ENCODE assay signal across 8 mouse cellular contexts in the genomic region with DNA sequence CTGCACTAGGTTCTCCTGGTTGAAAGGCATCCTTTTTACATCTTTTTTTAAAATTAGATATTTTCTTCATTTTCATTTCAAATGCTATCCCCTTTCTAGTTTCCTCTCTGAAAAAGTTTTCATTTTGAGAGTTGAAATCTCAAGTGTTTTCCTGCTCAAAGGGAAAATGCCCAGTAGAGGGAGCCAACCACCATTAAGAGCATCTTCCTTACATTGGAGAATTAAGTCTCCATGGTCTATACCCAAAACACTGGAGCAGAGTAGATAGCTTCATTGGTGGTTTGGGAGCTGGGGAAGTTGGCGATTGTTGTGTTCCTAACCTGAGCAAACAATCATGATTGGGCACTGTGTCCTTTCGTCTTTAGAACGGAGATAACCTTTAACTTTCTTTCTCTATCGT.
DNase-seq lines count a peak whose midpoint lies in the region; ATAC-seq and TF ChIP-seq lines count a peak whose summit lies in the region.
"Had no signal": no experiment of that assay in that cellular context is flagged by ENCODE, and none has a peak within 500 bp of the region (broad histone marks: within the 10 kb centered on the region; RNA-seq: fewer than 3 reads in every experiment).

No protein-coding gene starts in this region.

- peak; percentile 57 for DNase-seq in kidney, adult 9 months
- DNase-seq in Patski (ENCODE audit: low read depth, low spot score): no peak
- DNase-seq in cerebellum, adult 9-11 months: peak; percentile 9
- peak; percentile 39 for DNase-seq in layer of hippocampus, adult 11-12 months (ENCODE audit: low spot score)
- DNase-seq in right cerebral cortex, postnatal 4 days: peak; percentile 27
- DNase-seq in ovary, postnatal 36 days (ENCODE audit: low spot score): no peak

- no peaks in the 10 kb centered on the region for H3K36me3 ChIP-seq in kidney, embryonic 16.5 days (ENCODE audit: insufficient read depth, low read length)

- CTCF ChIA-PET in Patski (lab: Charles Lee): interaction anchor here (1.0 to 1.7 kb wide), 5 partner anchors 302 to 1061 kb away, joined by 3 to 5 read pairs (median 4); no protein-coding TSS in a partner anchor

- H3K9me3 ChIP-seq in kidney, embryonic 16.5 days (ENCODE audit: low read length): no peaks in the 10 kb centered on the region
- H3K9me3 ChIP-seq: megakaryocyte, embryonic 14.5 days had no signal

- no peak for ATAC-seq in kidney, embryonic 16.5 days (ENCODE audit: low FRiP score, low TSS enrichment)
- ATAC-seq in Patski: no peak

- H3K27me3 ChIP-seq in kidney, embryonic 16.5 days (ENCODE audit: insufficient read depth, low read length): no peaks in the 10 kb centered on the region
- H3K27me3 ChIP-seq in Patski: no peaks in the 10 kb centered on the region
- H3K27me3 ChIP-seq: megakaryocyte, embryonic 14.5 days had no signal

- in situ Hi-C loops in Patski (cut with MboI; ENCODE audit: low pct_unique_long_range_greater_than_20kb): loop anchor here (5.0 to 10.0 kb wide), 4 partner anchors 554 to 1057 kb away; no protein-coding TSS in a partner anchor

- no peak overlapping the region for H3K4me3 ChIP-seq in kidney, embryonic 16.5 days (ENCODE audit: low read length)
- H3K4me3 ChIP-seq: megakaryocyte, embryonic 14.5 days had no signal

- WGBS in kidney, embryonic 16.5 days: 42% methylated on average over 4 of the region's 4 CpGs

- no peaks in the 10 kb centered on the region for H3K4me1 ChIP-seq in kidney, embryonic 16.5 days (ENCODE audit: insufficient read depth, low read length)
- H3K4me1 ChIP-seq: megakaryocyte, embryonic 14.5 days had no signal

- peak; percentile 66 for TF ChIP-seq CTCF in Patski (IDR thresholded peaks at IDR 0.05)

- POLR2A ChIA-PET in Patski (lab: Charles Lee): no interaction called here

- no peak overlapping the region for H3K4me2 ChIP-seq in kidney, embryonic 16.5 days (replicated peaks; ENCODE audit: low read depth, low read length)

- H3K27ac ChIP-seq in kidney, embryonic 16.5 days (ENCODE audit: low read length): no peak overlapping the region

- H3K9ac ChIP-seq in kidney, embryonic 16.5 days (replicated peaks; ENCODE audit: low read length): no peak overlapping the region

Comparison
In these comparisons a context has a peak if more than half of its experiments do, and no peak if none do; other contexts are left out.
1. DNase-seq: peak in kidney, adult 9 months (single experiment), cerebellum, adult 9-11 months (single experiment), layer of hippocampus, adult 11-12 months (single experiment) and right cerebral cortex, postnatal 4 days (single experiment); none in Patski (single experiment) and ovary, postnatal 36 days (single experiment).